Mouse (Mus musculus) myocyte (in vitro differentiated cells): ENCODE data around the gene Cdk12.

ENCODE experiments used
- E2F4 ChIP-seq: IDR thresholded peaks from one replicate; pipeline ENCODE4 v1.6.1; 2011; ENCODE audit warnings: mild to moderate bottlenecking, control low read depth, moderate library complexity; ENCODE audit not compliant: insufficient read depth
- MYOG ChIP-seq, 3 experiments: IDR thresholded peaks; one replicate each; pipeline ENCODE4 v1.6.1; 2011; ENCODE audit warnings: control low read depth in 2 of 3, low read depth in 2 of 3, mild to moderate bottlenecking in 2 of 3; ENCODE audit not compliant: insufficient read length in 2 of 3, control insufficient read depth in 1 of 3, insufficient read depth in 1 of 3
- POLR2A ChIP-seq: IDR thresholded peaks from one replicate; pipeline ENCODE4 v1.6.1; 2011; ENCODE audit warnings: low read depth, mild to moderate bottlenecking, control low read depth, moderate library complexity; ENCODE audit not compliant: insufficient read length
- TCF12 ChIP-seq: IDR thresholded peaks from one replicate; pipeline ENCODE4 v1.6.1; 2011; ENCODE audit warnings: mild to moderate bottlenecking, control low read depth; ENCODE audit not compliant: poor library complexity, insufficient read depth, severe bottlenecking

DNA sequence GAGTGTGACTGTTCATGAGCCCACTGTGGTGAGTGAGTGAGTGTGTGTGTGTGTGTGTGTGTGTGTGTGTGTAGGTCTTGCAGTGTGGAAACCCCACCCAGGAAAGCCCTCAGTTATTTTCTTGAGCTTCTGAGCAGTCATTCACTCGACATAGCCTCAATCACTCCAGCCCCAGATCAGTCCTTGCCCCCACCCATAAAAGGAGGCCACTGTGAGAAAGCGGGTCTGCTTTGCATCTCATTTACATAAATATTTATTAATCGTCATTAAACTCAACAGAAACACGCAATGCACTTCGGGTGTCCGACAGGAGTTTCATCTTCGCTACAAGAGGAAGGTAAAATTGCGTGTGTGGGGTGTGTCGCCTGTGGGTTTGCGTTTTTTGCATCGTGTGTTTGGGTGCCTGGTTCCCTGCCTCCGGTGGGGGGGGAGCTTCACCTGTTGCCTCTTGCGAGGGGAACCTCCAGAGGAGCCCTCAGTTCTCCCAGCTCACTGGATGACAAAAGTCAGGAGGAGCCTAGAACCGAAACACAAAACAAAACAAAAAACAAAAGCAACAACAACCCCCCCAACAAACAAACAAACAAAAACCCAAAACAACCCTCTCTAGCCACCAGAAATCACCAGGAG lies 122.4 kb downstream of the Cdk12 start:
- no peak for TF ChIP-seq POLR2A
- no peak for TF ChIP-seq MYOG (IDR thresholded peaks at IDR 0.05; ENCODE audit: control insufficient read depth in 1 of 3, insufficient read depth in 1 of 3, insufficient read length in 2 of 3, low read depth in 2 of 3)
- no peak for TF ChIP-seq E2F4
- TF ChIP-seq TCF12, result no peak
